Comparison of ENCODE assay signal across 15 mouse cellular contexts in genomic region chr1:131714388-131715337, GRCm38 (mm10). TPM values are rescaled to one million over a fixed set of nuclear protein-coding genes. Genes with fewer than 3 reads are reported as not detected.
A peak's percentile ranks its signal among the peaks of the same experiment; 100 is the strongest.
DNase-seq lines count a peak whose midpoint lies in the region; ATAC-seq and TF ChIP-seq lines count a peak whose summit lies in the region.
"Had no signal": no experiment of that assay in that cellular context is flagged by ENCODE, and none has a peak within 500 bp of the region (broad histone marks: within the 10 kb centered on the region; RNA-seq: fewer than 3 reads in every experiment).

No protein-coding gene starts in this region.

- peak; percentile 28; the same call in 1 of the 2 replicates for TF ChIP-seq CTCF in forebrain, postnatal 0 days (IDR thresholded peaks at IDR 0.05; ENCODE audit: low read depth)
- TF ChIP-seq CTCF in liver, embryonic 14.5 days (IDR thresholded peaks at IDR 0.05; ENCODE audit: low read depth) = peak; percentile 4; the same call in 1 of the 2 replicates

- no peaks in the 10 kb centered on the region for H3K4me1 ChIP-seq in forebrain, postnatal 0 days (ENCODE audit: insufficient read depth)
- no peaks in the 10 kb centered on the region; the same call in 1 of the 2 replicates for H3K4me1 ChIP-seq in forebrain, embryonic 11.5 days (replicated peaks; ENCODE audit: control insufficient read depth, insufficient read depth, low read length)
- H3K4me1 ChIP-seq in liver, embryonic 14.5 days (replicated peaks; ENCODE audit: control insufficient read depth in 2 of 2, insufficient read depth in 2 of 2, low read length in 1 of 2) = no peaks in the 10 kb centered on the region
- H3K4me1 ChIP-seq in liver, embryonic 11.5 days (replicated peaks; ENCODE audit: control insufficient read depth, insufficient read depth, low read length) = no peaks in the 10 kb centered on the region
- H3K4me1 ChIP-seq in ES-E14 (ENCODE audit: control insufficient read depth in 2 of 2, insufficient read depth in 2 of 2, low read length in 2 of 2, poor library complexity in 1 of 2) = peaks cover 3 to 5% of the 10 kb centered on the region in 2 experiments; a peak in 1 of 4 replicates
- H3K4me1 ChIP-seq: limb, embryonic 13.5 days; midbrain, embryonic 13.5 days had no signal

- in situ Hi-C loops in ES-E14 (cut with MboI; ENCODE audit: low sequenced_read_pairs in 2 of 2, unreplicated experiment in 2 of 2) = no loop called here

- no peaks in the 10 kb centered on the region for H3K27me3 ChIP-seq in forebrain, postnatal 0 days (ENCODE audit: insufficient read depth, low read length)
- no peaks in the 10 kb centered on the region for H3K27me3 ChIP-seq in forebrain, embryonic 11.5 days (ENCODE audit: control insufficient read depth, insufficient read depth, low read length)
- no peaks in the 10 kb centered on the region for H3K27me3 ChIP-seq in liver, embryonic 14.5 days (ENCODE audit: control insufficient read depth, insufficient read depth, low read length)
- no peaks in the 10 kb centered on the region for H3K27me3 ChIP-seq in liver, embryonic 11.5 days (replicated peaks; ENCODE audit: control insufficient read depth, insufficient read depth, low read length)
- H3K27me3 ChIP-seq: hindbrain, embryonic 12.5 days; limb, embryonic 13.5 days; midbrain, embryonic 13.5 days had no signal

- H3K4me2 ChIP-seq in forebrain, postnatal 0 days (ENCODE audit: low read depth) = no peak overlapping the region
- H3K4me2 ChIP-seq in forebrain, embryonic 11.5 days (ENCODE audit: low read depth, low read length, severe bottlenecking) = no peak overlapping the region
- H3K4me2 ChIP-seq in liver, embryonic 14.5 days (ENCODE audit: low read depth) = no peak overlapping the region
- H3K4me2 ChIP-seq in liver, embryonic 11.5 days = no peak overlapping the region
- H3K4me2 ChIP-seq: hindbrain, embryonic 12.5 days; limb, embryonic 13.5 days; midbrain, embryonic 13.5 days had no signal

- no peak for TF ChIP-seq EP300 in liver, embryonic 14.5 days (IDR thresholded peaks at IDR 0.05; ENCODE audit: low read depth)

- H3K36me3 ChIP-seq in forebrain, postnatal 0 days (ENCODE audit: insufficient read depth) = no peaks in the 10 kb centered on the region
- no peaks in the 10 kb centered on the region for H3K36me3 ChIP-seq in forebrain, embryonic 11.5 days (ENCODE audit: control insufficient read depth, insufficient read depth, low read length)
- no peaks in the 10 kb centered on the region for H3K36me3 ChIP-seq in liver, embryonic 14.5 days (replicated peaks; ENCODE audit: control insufficient read depth, insufficient read depth, low read depth)
- no peaks in the 10 kb centered on the region for H3K36me3 ChIP-seq in liver, embryonic 11.5 days (ENCODE audit: control insufficient read depth, insufficient read depth, low read length)
- no peaks in the 10 kb centered on the region for H3K36me3 ChIP-seq in ES-E14 (ENCODE audit: control insufficient read depth, insufficient read depth, low read length, poor library complexity, severe bottlenecking)
- H3K36me3 ChIP-seq: hindbrain, embryonic 12.5 days; limb, embryonic 13.5 days; midbrain, embryonic 13.5 days had no signal

- no peak overlapping the region for H3K4me3 ChIP-seq in forebrain, postnatal 0 days (ENCODE audit: low read depth, low read length)
- no peak overlapping the region for H3K4me3 ChIP-seq in forebrain, embryonic 11.5 days (ENCODE audit: low read depth, low read length)
- H3K4me3 ChIP-seq in liver, embryonic 14.5 days (ENCODE audit: insufficient read depth in 1 of 2, low read depth in 2 of 2, low read length in 2 of 2) = no peak overlapping the region
- no peak overlapping the region for H3K4me3 ChIP-seq in liver, embryonic 11.5 days (ENCODE audit: low read depth, low read length)
- no peak overlapping the region for H3K4me3 ChIP-seq in ES-E14 (ENCODE audit: insufficient read depth in 1 of 2, low read depth in 1 of 2, low read length in 2 of 2, poor library complexity in 1 of 2, severe bottlenecking in 1 of 2)
- H3K4me3 ChIP-seq: hindbrain, embryonic 12.5 days; limb, embryonic 13.5 days; midbrain, embryonic 13.5 days had no signal

- peak; percentile 57 for ATAC-seq in forebrain, postnatal 0 days
- no peak for ATAC-seq in forebrain, embryonic 11.5 days (replicated peaks; ENCODE audit: low FRiP score)
- no peak for ATAC-seq in liver, embryonic 14.5 days (ENCODE audit: insufficient read depth)
- no peak for ATAC-seq in liver, embryonic 11.5 days (replicated peaks; ENCODE audit: low FRiP score)
- ATAC-seq in inflammation-experienced regulatory T-cells, adult 6 months = no peak
- ATAC-seq: forebrain, embryonic 16.5 days; midbrain, embryonic 13.5 days had no signal

- peak; percentile 31 for DNase-seq in forebrain, postnatal 0 days
- DNase-seq in forebrain, embryonic 11.5 days (ENCODE audit: low spot score) = no peak
- DNase-seq in liver, embryonic 14.5 days (ENCODE audit: low read depth in 3 of 3, low spot score in 3 of 3) = no peak
- no peak for DNase-seq in liver, embryonic 11.5 days (ENCODE audit: low spot score)
- DNase-seq in ES-E14 (ENCODE audit: low read depth, low spot score) = no peak
- DNase-seq in lung, postnatal 10 days = peak; percentile 32
- no peak for DNase-seq in frontal cortex, postnatal 25 days (ENCODE audit: low spot score in 2 of 2)
- DNase-seq: embryo, embryonic 11 days; kidney, postnatal 4 days; thymus, adult 18-20 months had no signal

- no peak overlapping the region for H3K27ac ChIP-seq in forebrain, postnatal 0 days (ENCODE audit: low read depth, low read length)
- H3K27ac ChIP-seq in forebrain, embryonic 11.5 days (ENCODE audit: low read depth, low read length) = no peak overlapping the region
- H3K27ac ChIP-seq in liver, embryonic 14.5 days = no peak overlapping the region
- H3K27ac ChIP-seq in liver, embryonic 11.5 days (ENCODE audit: low read depth, low read length) = no peak overlapping the region
- no peak overlapping the region for H3K27ac ChIP-seq in ES-E14 (ENCODE audit: insufficient read depth, low read depth, low read length, poor library complexity, severe bottlenecking)
- H3K27ac ChIP-seq: hindbrain, embryonic 12.5 days; limb, embryonic 13.5 days; midbrain, embryonic 13.5 days had no signal

- 58% methylated on average over 20 of the region's 20 CpGs for WGBS in forebrain, postnatal 0 days
- 68% methylated on average over 20 of the region's 20 CpGs for WGBS in forebrain, embryonic 11.5 days
- 63% methylated on average over 20 of the region's 20 CpGs for WGBS in liver, embryonic 14.5 days (ENCODE audit: insufficient replicate concordance)
- WGBS in liver, embryonic 11.5 days = 69% methylated on average over 20 of the region's 20 CpGs

- no peak overlapping the region for H3K9ac ChIP-seq in forebrain, postnatal 0 days
- H3K9ac ChIP-seq in forebrain, embryonic 11.5 days (ENCODE audit: low read length) = no peak overlapping the region
- no peak overlapping the region for H3K9ac ChIP-seq in liver, embryonic 14.5 days (replicated peaks)
- no peak overlapping the region for H3K9ac ChIP-seq in liver, embryonic 11.5 days (ENCODE audit: low read depth, low read length)
- H3K9ac ChIP-seq in ES-E14 (ENCODE audit: insufficient read depth, low read depth, low read length, poor library complexity, severe bottlenecking) = no peak overlapping the region
- H3K9ac ChIP-seq: hindbrain, embryonic 12.5 days; limb, embryonic 13.5 days; midbrain, embryonic 13.5 days had no signal

- H3K9me3 ChIP-seq in forebrain, postnatal 0 days (ENCODE audit: low read length) = no peaks in the 10 kb centered on the region
- no peaks in the 10 kb centered on the region for H3K9me3 ChIP-seq in forebrain, embryonic 11.5 days (ENCODE audit: control insufficient read depth, low read length)
- H3K9me3 ChIP-seq in liver, embryonic 14.5 days (ENCODE audit: control insufficient read depth, low read length) = no peaks in the 10 kb centered on the region
- H3K9me3 ChIP-seq in liver, embryonic 11.5 days (ENCODE audit: control insufficient read depth, low read length) = no peaks in the 10 kb centered on the region
- no peaks in the 10 kb centered on the region for H3K9me3 ChIP-seq in ES-E14 (ENCODE audit: control insufficient read depth, insufficient read depth, low read depth, low read length)
- H3K9me3 ChIP-seq: hindbrain, embryonic 12.5 days; limb, embryonic 13.5 days; midbrain, embryonic 13.5 days had no signal

TF ChIP-seq in ES-E14, 5 proteins besides CTCF, POLR2A, EP300 and RAD21:
- TF ChIP-seq CHD2 (IDR thresholded peaks at IDR 0.05; ENCODE audit: low read depth, low read length) (no peak), ZC3H11A (IDR thresholded peaks at IDR 0.05; ENCODE audit: borderline replicate concordance, low read depth, low read length) (0 out of 2 replicates have a peak, but pooled peaks have one; percentile 4)

RNA-seq across cellular contexts. Expression of gene Rab7b, which starts 26.2 kb away (rescaled TPM):
- 0.29 and 0.85 TPM in 2 replicates for total RNA-seq in forebrain, postnatal 0 days (2014; rRNA removed)
- 1.3 and 1.9 TPM in 2 replicates for polyA plus RNA-seq in forebrain, postnatal 0 days (2015; fragmentation: Nextera tagmentation; extraction: Ambion mirVana)
- polyA plus RNA-seq in forebrain, embryonic 11.5 days (2014; fragmentation: Nextera tagmentation; extraction: Ambion mirVana) = 0.40 and 0.61 TPM in 2 replicates
- polyA plus RNA-seq in liver, embryonic 14.5 days (2012; rRNA removed) = 0.32 and 0.42 TPM in 2 replicates
- 0.77 and 0.91 TPM in 2 replicates for polyA plus RNA-seq in liver, embryonic 14.5 days (2014; fragmentation: Nextera tagmentation; extraction: Ambion mirVana)
- polyA plus RNA-seq in liver, embryonic 11.5 days (2014; fragmentation: Nextera tagmentation; extraction: Ambion mirVana) = 0.53 and 1.1 TPM in 2 replicates
- 0.16 and 0.18 TPM in 2 replicates for total RNA-seq in ES-E14 (2012; rRNA removed)
- polyA plus RNA-seq in inflammation-experienced regulatory T-cells, adult 6 months (2017; shearing (Covaris generic)) = under 1 TPM in 2 of 3 experiments, not detected in 1; 0.15 to 0.46 TPM

RNA-seq across cellular contexts. Expression of gene Slc26a9, which starts 29.2 kb away (rescaled TPM):
- 0.08 and 0.67 TPM in 2 replicates for total RNA-seq in forebrain, postnatal 0 days (2014; rRNA removed)
- 0.09 and 0.15 TPM in 2 replicates for polyA plus RNA-seq in forebrain, postnatal 0 days (2015; fragmentation: Nextera tagmentation; extraction: Ambion mirVana)
- polyA plus RNA-seq in forebrain, embryonic 11.5 days (2014; fragmentation: Nextera tagmentation; extraction: Ambion mirVana) = not detected in 2 replicates
- not detected in 2 replicates for polyA plus RNA-seq in liver, embryonic 14.5 days (2012; rRNA removed)
- polyA plus RNA-seq in liver, embryonic 14.5 days (2014; fragmentation: Nextera tagmentation; extraction: Ambion mirVana) = 0.06 TPM in 1 of 2 replicates, not detected in the other
- not detected in 2 replicates for polyA plus RNA-seq in liver, embryonic 11.5 days (2014; fragmentation: Nextera tagmentation; extraction: Ambion mirVana)
- 0.32 and 0.36 TPM in 2 replicates for total RNA-seq in ES-E14 (2012; rRNA removed)
- not detected for polyA plus RNA-seq in inflammation-experienced regulatory T-cells, adult 6 months (2017; shearing (Covaris generic))
- polyA plus RNA-seq: limb, embryonic 13.5 days had no signal

Comparison
In these comparisons a context has a peak if more than half of its experiments do, and no peak if none do; other contexts are left out.
1. DNase-seq: peak in forebrain, postnatal 0 days (single experiment) and lung, postnatal 10 days (single experiment); none in forebrain, embryonic 11.5 days (single experiment), liver, embryonic 14.5 days (0 of 3), liver, embryonic 11.5 days (single experiment), ES-E14 (single experiment) and frontal cortex, postnatal 25 days (0 of 2).